Mouse (Mus musculus): ENCODE results near the gene Orm3.

DNA sequence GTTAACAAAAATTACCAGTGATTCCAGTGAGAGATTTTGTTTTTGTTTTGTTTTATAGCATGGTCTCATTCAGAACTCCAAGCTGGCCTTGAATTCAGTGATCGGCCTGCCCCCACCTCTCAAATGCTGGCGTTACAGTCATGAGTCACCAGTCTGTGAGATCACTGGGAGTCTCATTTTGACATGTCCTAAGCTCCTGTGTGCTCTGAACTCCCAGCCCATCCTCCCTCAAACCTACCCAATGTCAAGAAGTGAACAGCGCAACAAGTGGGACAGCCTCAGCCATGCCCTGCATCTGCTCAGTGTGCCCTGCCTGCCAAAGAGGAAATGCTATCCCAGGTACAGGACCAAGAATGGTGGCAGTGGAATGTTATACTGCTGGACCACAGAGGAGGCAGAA, 29.3 kb downstream of the Orm3 start:
- TF ChIP-seq CTCF (IDR thresholded peaks at IDR 0.05; ENCODE audit: low read depth) (no peak), EP300 (IDR thresholded peaks at IDR 0.05; ENCODE audit: low read depth) (no peak)

All from liver, postnatal 0 days (tissue).